Mouse (Mus musculus) forebrain, embryonic 11.5 days (tissue): ENCODE results near the gene Sf3a1. TPM values are rescaled to one million over a fixed set of nuclear protein-coding genes. Genes with fewer than 3 reads are reported as not detected.
A peak's percentile ranks its signal among the peaks of the same experiment; 100 is the strongest.

Source experiments
- ATAC-seq: fragments of 200-750 bp; cut with Nextera tagmentation; replicated peaks from 2 replicates; pipeline ENCODE4 v1.8.0; 2017; ENCODE audit warnings: moderate TSS enrichment; ENCODE audit not compliant: low FRiP score
- DNase-seq: peaks from one replicate; pipeline ENCODE4 v3.0.0-alpha.2; 2017; ENCODE audit warnings: low spot score
- H3K27ac ChIP-seq: fragments of 300-500 bp; sonication (generic); 2 replicates; pipeline ENCODE4 v1.5.1; 2014; ENCODE audit warnings: low read depth, low read length
- H3K27me3 ChIP-seq: fragments of 300-500 bp; sonication (generic); 2 replicates; pipeline ENCODE4 v1.6.1; 2014; ENCODE audit warnings: mild to moderate bottlenecking, low read length, mixed read lengths; ENCODE audit not compliant: control insufficient read depth, insufficient read depth
- H3K36me3 ChIP-seq: fragments of 300-500 bp; sonication (generic); 2 replicates; pipeline ENCODE4 v1.6.1; 2014; ENCODE audit warnings: mild to moderate bottlenecking, low read length, moderate library complexity, mixed read lengths; ENCODE audit not compliant: control insufficient read depth, insufficient read depth
- H3K4me1 ChIP-seq: fragments of 300-500 bp; sonication (generic); replicated peaks from 2 replicates; pipeline ENCODE4 v1.6.1; 2014; ENCODE audit warnings: low read length, mixed read lengths; ENCODE audit not compliant: control insufficient read depth, insufficient read depth
- H3K4me2 ChIP-seq: fragments of 300-500 bp; sonication (generic); 2 replicates; pipeline ENCODE4 v1.6.1; 2014; ENCODE audit warnings: low read depth, mild to moderate bottlenecking, low read length, moderate library complexity, mixed read lengths; ENCODE audit not compliant: severe bottlenecking
- H3K4me3 ChIP-seq: fragments of 300-500 bp; sonication (generic); 2 replicates; pipeline ENCODE4 v1.5.1; 2014; ENCODE audit warnings: low read depth, low read length
- H3K9ac ChIP-seq: fragments of 300-500 bp; sonication (generic); 2 replicates; pipeline ENCODE4 v1.6.1; 2014; ENCODE audit warnings: low read length
- H3K9me3 ChIP-seq: fragments of 300-500 bp; sonication (generic); 2 replicates; pipeline ENCODE4 v1.6.1; 2016; ENCODE audit warnings: low read length, mixed read lengths; ENCODE audit not compliant: control insufficient read depth
- WGBS: fragments of 180-500 bp; shearing (Covaris S2); extraction: QIAGEN DNeasy Blood & Tissue Kit; methylation state at CpG from one replicate; pipeline ENCODE4 v1.1.7; 2014; 5-methylcytosine and 5-hydroxymethylcytosine counted together
- polyA plus RNA-seq: library from polyadenylated mRNA; unstranded; fragments of >200 nt; fragmentation: Nextera tagmentation; extraction: Ambion mirVana; gene quantifications from 2 replicates; pipeline ENCODE4 v1.2.1, GENCODE M21; 2014

The Sf3a1 gene
- polyA plus RNA-seq, 1 experiment from 2014 or later = 108 TPM

DNA sequence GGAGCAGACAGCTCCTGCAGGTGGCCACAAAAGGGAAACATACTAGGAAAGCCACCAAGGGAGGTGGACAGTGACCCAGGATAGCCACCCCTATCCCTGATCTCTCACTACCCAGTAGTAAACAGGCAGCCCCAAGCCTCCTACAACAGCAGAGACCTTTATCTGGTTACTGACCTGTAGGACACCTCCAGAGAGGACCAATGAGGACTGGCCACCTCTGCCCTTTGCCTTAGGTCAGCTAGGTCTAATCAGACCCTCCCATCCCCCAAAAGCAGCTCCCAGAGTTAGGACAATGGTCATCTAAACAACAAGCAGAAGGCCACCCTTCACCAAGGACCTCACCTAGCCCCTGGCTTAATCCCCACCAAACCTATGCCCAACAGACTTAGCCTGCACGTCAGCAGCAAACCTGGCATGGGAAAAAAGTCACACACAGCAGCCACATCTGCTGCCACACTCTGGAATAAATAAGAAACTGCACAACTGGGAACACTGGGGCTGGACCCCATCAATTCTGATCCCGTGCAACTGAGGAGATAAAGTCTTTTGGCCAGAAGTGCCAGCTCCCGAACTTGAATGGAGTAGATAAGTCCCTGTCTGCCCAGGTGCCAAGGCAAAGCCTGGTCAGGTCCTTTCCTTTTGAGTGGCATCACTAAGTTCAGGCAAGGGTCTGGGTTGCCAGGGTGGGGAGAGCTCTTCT is 42.6 kb upstream of the Sf3a1 start:
- no peaks in the 10 kb centered on the region for H3K9me3 ChIP-seq
- H3K4me1 ChIP-seq = 0 out of 2 replicates have a peak, but pooled peaks cover 5% of the 10 kb centered on the region
- H3K9ac ChIP-seq = no peak overlapping the region; the same call in 1 of the 2 replicates
- ATAC-seq (no peak), DNase-seq (no peak)
- no peak overlapping the region for H3K27ac ChIP-seq
- peak overlapping the region; percentile 57 for H3K4me3 ChIP-seq
- WGBS = 39% methylated on average over 3 of the region's 3 CpGs
- peaks cover 3% of the 10 kb centered on the region; the same call in 1 of the 2 replicates for H3K27me3 ChIP-seq
- peak overlapping the region; percentile 96 for H3K4me2 ChIP-seq
- H3K36me3 ChIP-seq = no peaks in the 10 kb centered on the region

DNA sequence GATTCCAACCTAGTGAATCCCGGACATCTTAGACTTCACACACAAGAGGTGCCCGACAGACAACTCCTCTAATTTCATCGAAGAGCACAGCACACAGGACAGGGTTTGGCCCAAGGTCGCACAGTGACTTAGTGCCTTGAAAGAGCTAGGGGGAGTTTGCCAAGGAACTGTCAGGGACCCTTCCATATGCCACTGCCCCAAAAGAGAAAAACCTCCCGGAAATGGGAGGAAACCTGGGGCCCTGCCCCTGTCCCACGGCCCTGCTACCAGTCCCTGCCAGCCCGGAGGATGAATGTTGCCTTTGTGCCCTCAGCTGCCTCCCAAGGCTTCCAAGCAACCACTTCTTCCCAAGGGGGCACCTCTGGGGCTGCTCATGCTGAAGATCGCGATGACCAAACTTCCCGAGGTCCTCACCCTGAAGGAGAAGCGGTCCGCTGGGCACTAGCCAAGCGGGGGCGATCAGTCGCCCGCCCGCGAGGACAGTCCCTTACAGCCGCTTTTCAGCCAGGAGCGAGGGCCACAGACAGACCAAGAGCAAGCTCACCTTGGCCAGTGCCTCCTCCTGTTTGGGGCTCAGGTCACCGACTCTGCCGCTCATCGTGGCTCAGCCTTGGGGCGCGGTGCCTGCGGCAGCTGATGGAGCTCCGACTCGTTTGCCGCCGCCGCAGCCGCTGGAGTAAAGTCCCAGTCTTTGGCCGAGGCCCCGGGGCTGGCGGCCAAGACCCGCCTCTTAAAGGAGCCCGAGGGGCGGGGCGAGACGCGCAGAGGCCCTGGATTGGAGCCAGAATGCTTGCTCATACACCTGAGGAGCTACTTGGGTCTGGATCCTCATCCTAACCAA is 41.8 kb upstream of the Sf3a1 start:
- WGBS = 2% methylated on average over 41 of the region's 41 CpGs
- Histone ChIP-seq H3K4me2 (peak overlapping the region; percentile 96), H3K9ac (peak overlapping the region; percentile 77), H3K27ac (no peak overlapping the region), H3K27me3 (peaks cover 3% of the 10 kb centered on the region; the same call in 1 of the 2 replicates), H3K9me3 (no peaks in the 10 kb centered on the region), H3K4me1 (0 out of 2 replicates have a peak, but pooled peaks cover 5% of the 10 kb centered on the region), H3K36me3 (no peaks in the 10 kb centered on the region), H3K4me3 (peak overlapping the region; percentile 57)
- DNase-seq = peak; percentile 83
- peak; percentile 80 for ATAC-seq

GRCm38 (mm10) chr11:4119635-4120034 is 40.5 kb upstream of the Sf3a1 start:
- Histone ChIP-seq H3K9ac (no peak overlapping the region), H3K27ac (no peak overlapping the region), H3K4me1 (0 out of 2 replicates have a peak, but pooled peaks cover 5% of the 10 kb centered on the region), H3K36me3 (no peaks in the 10 kb centered on the region), H3K27me3 (peaks cover 3% of the 10 kb centered on the region; the same call in 1 of the 2 replicates), H3K9me3 (no peaks in the 10 kb centered on the region), H3K4me3 (no peak overlapping the region), H3K4me2 (no peak overlapping the region)
- 84% methylated on average over 5 of the region's 5 CpGs for WGBS
- no peak for ATAC-seq
- DNase-seq = no peak

DNA sequence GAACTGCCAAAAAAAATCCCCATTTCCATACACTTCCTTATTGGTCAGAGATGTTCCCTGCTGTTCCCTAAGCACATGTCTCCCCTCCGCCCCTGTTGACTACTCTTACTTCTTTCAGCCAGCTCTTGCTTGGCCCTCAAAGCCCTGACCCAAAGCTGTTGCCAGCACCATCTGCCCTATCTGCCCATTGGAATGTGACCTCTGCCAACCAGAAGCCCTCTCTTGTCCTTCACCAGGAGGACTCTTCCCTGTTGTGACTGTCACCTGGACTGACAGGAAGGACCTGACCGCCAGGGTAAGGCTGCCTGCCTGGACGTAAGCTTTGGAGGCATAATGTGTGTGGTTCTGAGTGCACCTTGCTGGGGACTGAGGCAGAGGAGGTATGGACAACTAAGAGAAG is 38.5 kb upstream of the Sf3a1 start:
- 80% methylated on average over 3 of the region's 3 CpGs for WGBS
- Histone ChIP-seq H3K36me3 (no peaks in the 10 kb centered on the region), H3K4me2 (no peak overlapping the region), H3K27ac (no peak overlapping the region), H3K9ac (no peak overlapping the region), H3K4me1 (0 out of 2 replicates have a peak, but pooled peaks cover 5% of the 10 kb centered on the region), H3K27me3 (peaks cover 3% of the 10 kb centered on the region; the same call in 1 of the 2 replicates), H3K4me3 (no peak overlapping the region), H3K9me3 (no peaks in the 10 kb centered on the region)
- ATAC-seq (no peak), DNase-seq (no peak)

DNA sequence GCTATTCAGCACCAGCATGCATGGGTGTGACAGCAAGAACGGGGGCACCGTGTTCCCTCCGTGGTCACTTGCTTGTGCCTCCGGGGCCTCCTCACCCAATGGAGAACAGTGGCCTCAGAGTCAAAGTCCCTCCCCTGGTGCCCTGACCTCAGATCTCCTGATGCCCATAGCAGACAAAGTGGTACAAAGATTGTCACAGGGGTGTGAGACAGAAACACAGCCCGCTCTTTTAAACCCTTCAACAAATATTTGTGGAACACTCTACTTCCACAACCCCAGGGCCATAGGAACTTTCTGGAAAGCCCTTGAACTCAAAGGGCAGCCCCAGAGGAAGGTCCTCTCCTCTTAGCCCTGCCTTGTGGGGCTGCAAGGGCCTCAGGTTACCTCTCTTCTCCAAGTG is 37.9 kb upstream of the Sf3a1 start:
- 0 out of 2 replicates have a peak, but pooled peaks cover 5% of the 10 kb centered on the region for H3K4me1 ChIP-seq
- H3K9me3 ChIP-seq = no peaks in the 10 kb centered on the region
- 78% methylated on average over 5 of the region's 5 CpGs for WGBS
- no peak overlapping the region for H3K4me3 ChIP-seq
- no peak overlapping the region for H3K4me2 ChIP-seq
- H3K27me3 ChIP-seq = peaks cover 3% of the 10 kb centered on the region; the same call in 1 of the 2 replicates
- no peak for ATAC-seq
- H3K9ac ChIP-seq = no peak overlapping the region
- DNase-seq = no peak
- H3K36me3 ChIP-seq = no peaks in the 10 kb centered on the region
- H3K27ac ChIP-seq = no peak overlapping the region

DNA sequence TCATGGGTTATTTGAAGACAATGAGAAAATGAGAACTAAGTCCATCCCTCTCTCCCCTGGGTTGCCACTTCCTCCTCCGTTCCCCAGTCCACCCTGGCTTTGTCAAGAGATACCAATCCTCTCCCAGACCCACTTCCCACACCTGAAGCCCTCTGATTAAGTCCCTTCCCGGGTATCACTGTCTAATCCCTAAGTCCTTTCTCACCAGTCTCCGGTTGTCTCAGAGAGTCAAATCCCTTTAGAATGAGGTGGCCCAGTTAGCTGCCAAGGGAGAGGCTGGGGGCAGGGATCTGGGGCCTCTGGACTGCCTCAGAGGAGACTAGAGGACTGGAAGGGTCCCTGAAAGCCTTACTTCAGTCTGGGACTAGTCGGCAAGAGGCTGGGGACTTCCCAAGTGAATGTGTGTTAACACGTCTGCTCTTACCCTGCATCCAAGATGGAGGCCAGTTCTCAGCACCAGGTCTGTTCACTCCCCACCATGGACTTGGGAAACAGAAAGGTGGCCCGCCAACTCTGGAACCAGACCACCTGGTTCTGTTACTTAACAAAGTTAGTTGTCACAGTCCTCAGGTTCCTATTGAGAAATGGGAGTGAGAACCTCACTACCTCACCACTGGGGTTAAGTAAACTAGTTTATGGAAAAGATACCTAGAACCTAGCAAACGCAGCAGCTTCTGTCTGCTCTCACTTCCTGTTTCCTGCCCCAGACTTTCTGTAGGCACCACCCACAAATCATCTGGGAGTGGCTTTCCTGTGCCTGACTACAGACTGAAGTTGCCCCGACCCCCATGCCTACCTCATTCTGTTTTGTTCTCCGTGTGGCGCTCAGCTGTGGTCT is 37.2 kb upstream of the Sf3a1 start, which contains the start of gene Sec14l2:
Gene Sec14l2 (minus strand): TSS at position 674 of the 838 bp plus-strand sequence.
- H3K4me1 ChIP-seq = 0 out of 2 replicates have a peak, but pooled peaks cover 2% of the 10 kb centered on the region
- H3K27ac ChIP-seq = no peak within 1 kb of the TSS
- no peaks in the 10 kb centered on the region for H3K9me3 ChIP-seq
- ATAC-seq (no peak), DNase-seq (no peak)
- no peaks in the 10 kb centered on the region for H3K36me3 ChIP-seq
- peaks cover under 1% of the 10 kb centered on the region; the same call in 1 of the 2 replicates for H3K27me3 ChIP-seq
- H3K4me3 ChIP-seq = no peak within 1 kb of the TSS
- H3K9ac ChIP-seq = no peak within 1 kb of the TSS
- no peak within 1 kb of the TSS for H3K4me2 ChIP-seq
- WGBS = 60% methylated on average over 10 of the region's 10 CpGs

DNA sequence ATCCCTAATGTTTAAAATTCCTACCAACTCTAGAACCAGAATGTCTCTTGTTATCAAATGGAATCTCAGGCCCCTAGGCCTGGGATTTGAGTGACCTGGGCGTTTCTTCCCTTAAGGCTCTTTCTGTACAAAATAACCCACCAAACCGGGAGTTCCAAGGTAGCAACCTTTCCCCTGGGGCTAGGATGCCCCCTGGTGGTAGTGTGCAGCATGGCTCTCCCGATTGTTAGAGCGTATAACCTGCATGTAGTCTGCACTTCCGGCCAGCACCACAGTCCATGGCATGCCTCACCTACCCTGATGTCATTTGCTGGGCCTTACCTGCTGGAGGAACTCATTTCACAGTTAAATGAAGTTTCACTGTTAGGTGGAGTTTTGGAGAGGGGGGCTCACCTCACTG is 36.2 kb upstream of the Sf3a1 start:
- WGBS = 55% methylated on average over 5 of the region's 5 CpGs
- H3K4me1 ChIP-seq = no peaks in the 10 kb centered on the region
- H3K36me3 ChIP-seq = no peaks in the 10 kb centered on the region
- no peaks in the 10 kb centered on the region for H3K9me3 ChIP-seq
- no peak overlapping the region for H3K9ac ChIP-seq
- DNase-seq = peak; percentile 71
- no peak for ATAC-seq
- no peak overlapping the region for H3K4me2 ChIP-seq
- H3K27me3 ChIP-seq = no peaks in the 10 kb centered on the region
- H3K27ac ChIP-seq = no peak overlapping the region
- no peak overlapping the region for H3K4me3 ChIP-seq

- no peak overlapping the region for H3K4me3 ChIP-seq
- no peak for DNase-seq
- ATAC-seq = no peak
- H3K9ac ChIP-seq = no peak overlapping the region
- 85% methylated on average over 1 of the region's 1 CpGs for WGBS
- no peaks in the 10 kb centered on the region for H3K9me3 ChIP-seq
- H3K27ac ChIP-seq = no peak overlapping the region
- H3K36me3 ChIP-seq = no peaks in the 10 kb centered on the region
- no peaks in the 10 kb centered on the region for H3K4me1 ChIP-seq
- H3K27me3 ChIP-seq = no peaks in the 10 kb centered on the region
- H3K4me2 ChIP-seq = no peak overlapping the region
These were observed 33.1 kb upstream of the Sf3a1 start for GRCm38 (mm10) chr11:4127059-4127458.
